Mouse (Mus musculus): Measurements from ENCODE around the gene Zfp69. TPM values are rescaled to one million over a fixed set of nuclear protein-coding genes. Genes with fewer than 3 reads are reported as not detected.

The Zfp69 gene
- total and polyA plus RNA-seq, 3 experiments: 0.82 to 1.1 (median 1.0) TPM

- Histone ChIP-seq H3K27me3 (ENCODE audit: control insufficient read depth, insufficient read depth, low read length) (no peaks in the 10 kb centered on the region), H3K36me3 (ENCODE audit: control insufficient read depth, insufficient read depth, low read length) (no peaks in the 10 kb centered on the region), H3K4me3 (no peak overlapping the region), H3K4me1 (ENCODE audit: control insufficient read depth, insufficient read depth, low read length) (no peaks in the 10 kb centered on the region), H3K79me2 (replicated peaks; ENCODE audit: control insufficient read depth, insufficient read depth, low read length) (no peaks in the 10 kb centered on the region), H3K9ac (ENCODE audit: low read depth, low read length) (no peak overlapping the region), H3K27ac (no peak overlapping the region)
- intact Hi-C loops (cut with DNase I): no loop called here
- WGBS: 64% methylated on average over 11 of the region's 11 CpGs
- no peak for DNase-seq
- no peak for TF ChIP-seq EP300 (IDR thresholded peaks at IDR 0.05; ENCODE audit: insufficient read depth, low read depth, low read length)
- no peak for TF ChIP-seq CTCF (IDR thresholded peaks at IDR 0.05)
- TF ChIP-seq POLR2A (IDR thresholded peaks at IDR 0.05; ENCODE audit: insufficient read depth, low read depth, low read length): no peak
These were observed 56.9 kb downstream of the Zfp69 start for GRCm38 (mm10) chr4:120894584-120894983.

- intact Hi-C loops (cut with DNase I): no loop called here
- Histone ChIP-seq H3K9ac (ENCODE audit: low read depth, low read length) (no peak overlapping the region), H3K4me1 (ENCODE audit: control insufficient read depth, insufficient read depth, low read length) (no peaks in the 10 kb centered on the region), H3K79me2 (replicated peaks; ENCODE audit: control insufficient read depth, insufficient read depth, low read length) (no peaks in the 10 kb centered on the region), H3K4me3 (no peak overlapping the region), H3K27me3 (ENCODE audit: control insufficient read depth, insufficient read depth, low read length) (no peaks in the 10 kb centered on the region), H3K36me3 (ENCODE audit: control insufficient read depth, insufficient read depth, low read length) (no peaks in the 10 kb centered on the region), H3K27ac (no peak overlapping the region)
- 56% methylated on average over 11 of the region's 11 CpGs for WGBS
- TF ChIP-seq POLR2A (IDR thresholded peaks at IDR 0.05; ENCODE audit: insufficient read depth, low read depth, low read length): no peak
- TF ChIP-seq EP300 (IDR thresholded peaks at IDR 0.05; ENCODE audit: insufficient read depth, low read depth, low read length): no peak
- no peak for TF ChIP-seq CTCF (IDR thresholded peaks at IDR 0.05)
- DNase-seq: no peak
These were observed 57.7 kb downstream of the Zfp69 start for GRCm38 (mm10) chr4:120893656-120894401.

- no peak overlapping the region for H3K9ac ChIP-seq (ENCODE audit: low read depth, low read length)
- no peak for TF ChIP-seq CTCF (IDR thresholded peaks at IDR 0.05)
- no peak for TF ChIP-seq EP300 (IDR thresholded peaks at IDR 0.05; ENCODE audit: insufficient read depth, low read depth, low read length)
- no peak for TF ChIP-seq POLR2A (IDR thresholded peaks at IDR 0.05; ENCODE audit: insufficient read depth, low read depth, low read length)
- DNase-seq: no peak
- no peaks in the 10 kb centered on the region for H3K36me3 ChIP-seq (ENCODE audit: control insufficient read depth, insufficient read depth, low read length)
- no peaks in the 10 kb centered on the region for H3K4me1 ChIP-seq (ENCODE audit: control insufficient read depth, insufficient read depth, low read length)
- no peaks in the 10 kb centered on the region for H3K79me2 ChIP-seq (replicated peaks; ENCODE audit: control insufficient read depth, insufficient read depth, low read length)
- 33% methylated on average over 1 of the region's 1 CpGs for WGBS
- no peaks in the 10 kb centered on the region for H3K27me3 ChIP-seq (ENCODE audit: control insufficient read depth, insufficient read depth, low read length)
- H3K4me3 ChIP-seq: no peak overlapping the region
- intact Hi-C loops (cut with DNase I): no loop called here
- no peak overlapping the region for H3K27ac ChIP-seq
These were observed 59.0 kb downstream of the Zfp69 start for GRCm38 (mm10) chr4:120892516-120892915.

GRCm38 (mm10) chr4:120891960-120892359, 59.5 kb downstream of the Zfp69 start:
- no peaks in the 10 kb centered on the region for H3K27me3 ChIP-seq (ENCODE audit: control insufficient read depth, insufficient read depth, low read length)
- no peak overlapping the region for H3K4me3 ChIP-seq
- no peaks in the 10 kb centered on the region for H3K36me3 ChIP-seq (ENCODE audit: control insufficient read depth, insufficient read depth, low read length)
- no peak overlapping the region for H3K9ac ChIP-seq (ENCODE audit: low read depth, low read length)
- intact Hi-C loops (cut with DNase I): no loop called here
- no peaks in the 10 kb centered on the region for H3K4me1 ChIP-seq (ENCODE audit: control insufficient read depth, insufficient read depth, low read length)
- no peak overlapping the region for H3K27ac ChIP-seq
- TF ChIP-seq EP300 (IDR thresholded peaks at IDR 0.05; ENCODE audit: insufficient read depth, low read depth, low read length): no peak
- TF ChIP-seq POLR2A (IDR thresholded peaks at IDR 0.05; ENCODE audit: insufficient read depth, low read depth, low read length): no peak
- TF ChIP-seq CTCF (IDR thresholded peaks at IDR 0.05): no peak
- DNase-seq: no peak
- H3K79me2 ChIP-seq (replicated peaks; ENCODE audit: control insufficient read depth, insufficient read depth, low read length): no peaks in the 10 kb centered on the region

GRCm38 (mm10) chr4:120890754-120891440, 60.6 kb downstream of the Zfp69 start:
- 63% methylated on average over 11 of the region's 11 CpGs for WGBS
- no peak overlapping the region for H3K27ac ChIP-seq
- no peak overlapping the region for H3K9ac ChIP-seq (ENCODE audit: low read depth, low read length)
- H3K4me1 ChIP-seq (ENCODE audit: control insufficient read depth, insufficient read depth, low read length): peaks cover 1% of the 10 kb centered on the region
- intact Hi-C loops (cut with DNase I): no loop called here
- no peaks in the 10 kb centered on the region for H3K36me3 ChIP-seq (ENCODE audit: control insufficient read depth, insufficient read depth, low read length)
- H3K4me3 ChIP-seq: no peak overlapping the region
- H3K79me2 ChIP-seq (replicated peaks; ENCODE audit: control insufficient read depth, insufficient read depth, low read length): no peaks in the 10 kb centered on the region
- no peaks in the 10 kb centered on the region for H3K27me3 ChIP-seq (ENCODE audit: control insufficient read depth, insufficient read depth, low read length)
- no peak for DNase-seq
- TF ChIP-seq POLR2A (IDR thresholded peaks at IDR 0.05; ENCODE audit: insufficient read depth, low read depth, low read length): no peak
- TF ChIP-seq CTCF (IDR thresholded peaks at IDR 0.05): no peak

- 63% methylated on average over 8 of the region's 8 CpGs for WGBS
- no peak overlapping the region for H3K27ac ChIP-seq
- H3K79me2 ChIP-seq (replicated peaks; ENCODE audit: control insufficient read depth, insufficient read depth, low read length): no peaks in the 10 kb centered on the region
- no peaks in the 10 kb centered on the region for H3K36me3 ChIP-seq (ENCODE audit: control insufficient read depth, insufficient read depth, low read length)
- no peaks in the 10 kb centered on the region for H3K27me3 ChIP-seq (ENCODE audit: control insufficient read depth, insufficient read depth, low read length)
- H3K4me3 ChIP-seq: no peak overlapping the region
- H3K4me1 ChIP-seq (ENCODE audit: control insufficient read depth, insufficient read depth, low read length): peaks cover 1% of the 10 kb centered on the region
- TF ChIP-seq CTCF (IDR thresholded peaks at IDR 0.05) (no peak), POLR2A (IDR thresholded peaks at IDR 0.05; ENCODE audit: insufficient read depth, low read depth, low read length) (no peak), EP300 (IDR thresholded peaks at IDR 0.05; ENCODE audit: insufficient read depth, low read depth, low read length) (no peak)
- H3K9ac ChIP-seq (ENCODE audit: low read depth, low read length): no peak overlapping the region
- intact Hi-C loops (cut with DNase I): loop anchor here (5.0 kb wide), 2 partner anchors 207 to 302 kb away; partner anchors contain the start of gene Gm8439
- DNase-seq: no peak
These were observed 62.6 kb downstream of the Zfp69 start for GRCm38 (mm10) chr4:120888884-120889283.

Measured in heart, adult 2 months (tissue).